Mouse (Mus musculus): ENCODE results near the gene Nfkbie.

DNA sequence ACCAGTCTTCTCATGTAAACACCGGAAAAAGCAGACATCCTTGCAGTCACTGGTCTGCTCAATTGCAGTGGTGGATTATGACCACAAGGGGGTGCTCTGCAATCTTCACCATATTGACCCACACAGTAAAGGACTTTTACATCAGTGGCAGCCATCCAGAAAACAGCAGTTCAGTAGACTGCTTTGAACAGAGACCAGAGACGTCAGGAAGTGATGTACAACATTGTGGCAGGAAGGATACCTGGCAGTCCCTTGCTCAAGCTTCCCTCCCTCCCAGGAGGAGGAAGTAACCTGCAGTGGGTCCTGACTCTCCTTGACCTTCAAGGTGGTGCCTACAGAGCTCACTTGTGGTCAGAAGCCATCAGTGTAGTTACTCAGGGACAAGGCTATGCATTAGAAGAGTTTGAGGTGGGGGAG lies 26.1 kb downstream of the Nfkbie start:
- TF ChIP-seq CTCF (conservative IDR thresholded peaks at IDR 0.05; ENCODE audit: insufficient read depth, insufficient read length, low read depth, low read length): peak; percentile 76
- no peak for TF ChIP-seq POLR2A (IDR thresholded peaks at IDR 0.05; ENCODE audit: low read depth, low read length)
